Mouse (Mus musculus): ENCODE measurements around the gene Ccl3. TPM values are rescaled to one million over a fixed set of nuclear protein-coding genes. Genes with fewer than 3 reads are reported as not detected.

Gene Ccl3
- 18.2 to 22.4 TPM (median 21.0 TPM) in 4 replicates for total RNA-seq (2023; ENCODE audit: inconsistent age)

DNA sequence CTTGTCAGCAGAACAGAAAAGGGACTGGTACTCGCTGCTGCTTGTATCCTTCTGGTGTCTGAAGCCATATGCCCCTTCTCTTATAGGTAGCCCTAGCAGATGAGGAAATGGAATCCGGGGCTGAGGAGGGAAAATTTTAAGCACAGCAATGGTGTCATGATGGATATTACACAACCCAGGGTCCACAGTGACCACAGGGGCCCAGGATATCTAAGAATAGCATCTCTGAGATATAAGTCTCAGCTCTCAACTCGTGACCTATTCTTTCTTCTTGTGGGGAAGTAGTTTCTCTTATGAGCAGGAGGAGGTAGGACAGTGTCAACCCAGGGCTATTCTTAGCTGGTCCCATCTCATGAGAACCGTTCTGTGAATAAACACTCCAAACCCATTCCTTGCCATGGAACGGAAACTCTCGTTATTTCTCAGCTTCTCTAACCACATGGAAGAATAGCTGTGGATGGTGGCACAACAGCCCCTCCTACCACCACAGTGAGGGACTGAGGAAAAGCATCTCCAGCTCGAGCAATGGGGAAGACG is at the start of gene Ccl3:
Gene Ccl3, minus strand, starts transcription at position 51 of the 537 bp plus-strand sequence.

DNA sequence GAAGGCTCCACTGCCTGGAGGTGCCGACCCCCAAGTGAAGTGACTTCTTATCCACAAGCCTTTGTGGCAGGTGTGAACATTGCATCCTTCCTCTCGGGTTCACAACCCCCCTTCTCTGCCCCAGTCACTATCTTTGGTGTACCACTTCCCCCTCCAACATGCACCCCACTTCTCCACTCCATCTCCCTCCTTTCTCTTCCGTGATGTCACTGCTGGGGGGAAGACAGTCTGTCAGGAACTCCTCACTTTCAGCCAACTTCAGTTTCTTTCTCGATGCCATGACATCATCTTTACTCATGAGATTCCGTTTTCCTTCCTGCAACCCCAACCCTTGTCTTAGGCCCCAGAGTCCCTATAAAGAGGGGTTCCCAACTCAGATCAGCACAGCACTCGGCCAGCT is 13.0 kb upstream of the Ccl3 start, which contains the start of gene Ccl4:
Gene Ccl4, plus strand, starts transcription at position 381 of the 400 bp plus-strand sequence.

DNA sequence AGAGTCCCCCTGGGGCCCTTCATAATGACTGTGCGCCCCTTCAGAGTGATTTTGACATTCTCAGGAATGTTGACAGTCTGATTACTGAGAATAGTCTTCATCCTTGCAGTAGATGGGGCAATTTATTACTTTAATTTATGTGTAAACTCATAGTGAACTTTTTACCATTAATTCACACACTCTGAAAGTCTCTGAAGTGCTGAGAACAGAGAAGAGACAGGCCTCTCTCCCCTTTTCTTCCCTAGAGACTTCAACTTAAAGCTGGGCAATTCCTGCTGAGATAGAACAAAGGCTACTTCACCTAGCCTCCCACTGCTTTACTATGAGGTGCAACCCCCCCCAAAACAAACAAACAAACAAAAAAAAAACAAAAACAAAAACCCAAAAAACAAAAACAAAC is 3.6 kb downstream of the Ccl3 start, which contains the start of gene Rpl9-ps1:
Gene Rpl9-ps1, minus strand, starts transcription at position 101 of the 400 bp plus-strand sequence.

Other genes with a start within 250 kb of the Ccl3 start
- gene Rasl10b, start 240.2 kb downstream of the Ccl3 start, total RNA-seq (2023; ENCODE audit: inconsistent age) = 0.87 to 1.4 TPM (median 1.1 TPM) in 4 replicates
- gene Gas2l2, start 219.9 kb downstream of the Ccl3 start, total RNA-seq (2023; ENCODE audit: inconsistent age) = not detected in 4 replicates
- gene 1700020L24Rik, start 211.7 kb downstream of the Ccl3 start, total RNA-seq (2023; ENCODE audit: inconsistent age) = 0.87 TPM in 1 of 4 replicates, not detected in the others
- gene Mmp28, start 186.3 kb downstream of the Ccl3 start, total RNA-seq (2023; ENCODE audit: inconsistent age) = 0.83 TPM in 1 of 4 replicates, not detected in the others
- 148 to 177 TPM (median 160 TPM) in 4 replicates for gene Taf15, start 176.3 kb downstream of the Ccl3 start, total RNA-seq (2023; ENCODE audit: inconsistent age)
- 0.27 TPM in 1 of 4 replicates, not detected in the others for gene Heatr9, start 127.2 kb downstream of the Ccl3 start, total RNA-seq (2023; ENCODE audit: inconsistent age)
- 4.5 to 7.8 TPM (median 6.5 TPM) in 4 replicates for gene Ccl5, start 118.8 kb downstream of the Ccl3 start, total RNA-seq (2023; ENCODE audit: inconsistent age)
- 0.27 to 1.2 TPM in 2 of 4 replicates, not detected in the others for gene Ccl9, start 70.7 kb downstream of the Ccl3 start, total RNA-seq (2023; ENCODE audit: inconsistent age)
- 0.48 to 3.4 TPM (median 1.1 TPM) in 4 replicates for gene Ccl6, start 56.3 kb downstream of the Ccl3 start, total RNA-seq (2023; ENCODE audit: inconsistent age)
- gene Rpl9-ps1, start 3.7 kb downstream of the Ccl3 start, total RNA-seq (2023; ENCODE audit: inconsistent age) = not detected in 4 replicates
- 3.7 to 9.7 TPM (median 5.5 TPM) in 4 replicates for gene Ccl4, start 13.2 kb upstream of the Ccl3 start, total RNA-seq (2023; ENCODE audit: inconsistent age)
- gene Wfdc17, start 54.6 kb upstream of the Ccl3 start, total RNA-seq (2023; ENCODE audit: inconsistent age) = 5.2 to 9.3 TPM (median 7.7 TPM) in 4 replicates
- gene Wfdc18, start 59.7 kb upstream of the Ccl3 start, total RNA-seq (2023; ENCODE audit: inconsistent age) = 0.90 TPM in 1 of 4 replicates, not detected in the others
- gene Wfdc21, start 97.6 kb upstream of the Ccl3 start, total RNA-seq (2023; ENCODE audit: inconsistent age) = 1.4 to 5.6 TPM (median 3.1 TPM) in 4 replicates
- 49.8 to 55.3 TPM (median 54.1 TPM) in 4 replicates for gene Heatr6, start 104.3 kb upstream of the Ccl3 start, total RNA-seq (2023; ENCODE audit: inconsistent age)
- 0.51 to 0.97 TPM in 2 of 4 replicates, not detected in the others for gene Hnf1b, start 200.7 kb upstream of the Ccl3 start, total RNA-seq (2023; ENCODE audit: inconsistent age)